Mouse (Mus musculus) MN1 (cell line): Measurements from ENCODE around the gene Pter.

Experiments
- DNase-seq: peaks from one replicate; pipeline ENCODE4 v3.0.0-alpha.2; 2016; ENCODE audit warnings: low spot score

The Pter gene

GRCm38 (mm10) chr2:13009261-13009972 is 85.6 kb downstream of the Pter start:
- DNase-seq = no peak

- no peak for DNase-seq
These were observed 86.2 kb downstream of the Pter start for GRCm38 (mm10) chr2:13010030-13010459.

GRCm38 (mm10) chr2:13010460-13011341 is 86.9 kb downstream of the Pter start:
- no peak for DNase-seq

DNA sequence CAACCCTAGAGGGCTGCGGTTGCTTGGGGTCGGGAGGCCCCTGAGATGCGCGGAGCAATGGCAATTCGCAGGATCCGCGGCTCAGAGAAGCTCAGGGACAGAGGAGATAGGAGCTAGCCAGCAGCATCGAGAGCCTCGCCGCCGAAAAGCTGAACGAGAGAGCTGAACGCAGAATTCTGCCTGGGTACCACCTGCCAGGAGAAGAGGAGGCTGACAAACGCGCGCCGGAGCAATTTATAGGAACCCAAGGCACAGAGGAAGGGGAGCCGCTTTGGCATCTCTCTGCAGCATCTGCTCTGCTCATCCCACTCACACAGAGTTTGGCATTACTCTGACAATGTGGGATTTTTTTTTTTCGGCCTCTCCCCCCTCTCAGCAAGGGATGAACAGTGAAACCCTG is 87.6 kb downstream of the Pter start, which contains the start of gene C1ql3:
Gene C1ql3, minus strand, starts transcription at position 335 of the 400 bp plus-strand sequence.
- no peak for DNase-seq

GRCm38 (mm10) chr2:13011973-13012372 is 88.1 kb downstream of the Pter start:
- no peak for DNase-seq

- DNase-seq = no peak
These were observed 94.5 kb downstream of the Pter start for GRCm38 (mm10) chr2:13018382-13018781.

DNA sequence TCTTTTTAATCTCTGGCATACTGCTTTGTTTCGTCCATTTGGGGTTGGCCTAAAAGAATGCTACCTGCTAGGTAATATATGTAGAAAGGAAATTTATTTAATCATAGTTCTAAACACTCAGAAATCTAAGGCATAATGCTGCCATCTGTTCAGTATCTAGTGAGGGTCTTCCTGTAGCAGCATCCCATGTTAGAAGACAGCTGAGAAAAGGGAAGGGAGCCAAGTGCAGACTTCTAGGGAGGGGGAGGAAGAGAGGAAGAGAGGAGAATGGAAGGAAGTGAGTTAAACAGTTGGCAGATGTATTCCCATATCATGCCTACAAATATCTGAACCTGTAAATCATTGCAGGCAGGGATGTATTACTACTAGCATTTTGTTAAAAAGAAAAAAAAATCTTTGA is 95.0 kb downstream of the Pter start:
- no peak for DNase-seq

GRCm38 (mm10) chr2:13038772-13039171 is 114.9 kb downstream of the Pter start:
- no peak for DNase-seq

DNA sequence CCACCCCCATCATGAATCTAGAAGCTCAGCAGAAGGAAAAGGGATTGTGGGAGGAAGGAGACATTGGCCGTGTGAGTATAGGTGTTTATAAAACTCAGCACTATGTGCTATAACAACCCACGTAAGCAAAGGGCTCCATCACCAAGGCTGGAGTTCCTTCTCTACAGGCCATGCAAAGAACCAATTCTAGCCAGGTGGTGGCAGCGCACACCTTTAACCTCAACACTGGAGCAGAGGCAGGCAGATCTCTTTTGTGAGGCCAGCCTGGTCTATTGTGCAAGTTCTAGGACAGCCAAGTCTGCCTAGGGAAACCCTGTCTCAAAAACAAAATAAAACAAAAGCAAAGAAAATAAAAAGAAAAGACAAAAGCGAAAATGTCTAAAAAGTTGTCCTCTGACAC is 115.9 kb downstream of the Pter start:
- no peak for DNase-seq

- DNase-seq = no peak
These were observed 120.7 kb downstream of the Pter start for GRCm38 (mm10) chr2:13044555-13044954.

GRCm38 (mm10) chr2:13048649-13049048 is 124.8 kb downstream of the Pter start:
- DNase-seq = no peak
